Mouse (Mus musculus): ENCODE data around the gene Dleu7.
A peak's percentile ranks its signal among the peaks of the same experiment; 100 is the strongest.

GRCm38 (mm10) chr14:62333909-62334687, 41.3 kb upstream of the Dleu7 start:
- peak; percentile 48 for TF ChIP-seq CTCF (IDR thresholded peaks at IDR 0.05; ENCODE audit: low read depth)
- TF ChIP-seq EP300 (IDR thresholded peaks at IDR 0.05; ENCODE audit: low read depth): no peak
